Mouse (Mus musculus): Measurements from ENCODE around the gene 0610012G03Rik. TPM values are rescaled to one million over a fixed set of nuclear protein-coding genes. Genes with fewer than 3 reads are reported as not detected.

The 0610012G03Rik gene
- polyA plus RNA-seq, 1 experiment = 75.0 TPM

DNA sequence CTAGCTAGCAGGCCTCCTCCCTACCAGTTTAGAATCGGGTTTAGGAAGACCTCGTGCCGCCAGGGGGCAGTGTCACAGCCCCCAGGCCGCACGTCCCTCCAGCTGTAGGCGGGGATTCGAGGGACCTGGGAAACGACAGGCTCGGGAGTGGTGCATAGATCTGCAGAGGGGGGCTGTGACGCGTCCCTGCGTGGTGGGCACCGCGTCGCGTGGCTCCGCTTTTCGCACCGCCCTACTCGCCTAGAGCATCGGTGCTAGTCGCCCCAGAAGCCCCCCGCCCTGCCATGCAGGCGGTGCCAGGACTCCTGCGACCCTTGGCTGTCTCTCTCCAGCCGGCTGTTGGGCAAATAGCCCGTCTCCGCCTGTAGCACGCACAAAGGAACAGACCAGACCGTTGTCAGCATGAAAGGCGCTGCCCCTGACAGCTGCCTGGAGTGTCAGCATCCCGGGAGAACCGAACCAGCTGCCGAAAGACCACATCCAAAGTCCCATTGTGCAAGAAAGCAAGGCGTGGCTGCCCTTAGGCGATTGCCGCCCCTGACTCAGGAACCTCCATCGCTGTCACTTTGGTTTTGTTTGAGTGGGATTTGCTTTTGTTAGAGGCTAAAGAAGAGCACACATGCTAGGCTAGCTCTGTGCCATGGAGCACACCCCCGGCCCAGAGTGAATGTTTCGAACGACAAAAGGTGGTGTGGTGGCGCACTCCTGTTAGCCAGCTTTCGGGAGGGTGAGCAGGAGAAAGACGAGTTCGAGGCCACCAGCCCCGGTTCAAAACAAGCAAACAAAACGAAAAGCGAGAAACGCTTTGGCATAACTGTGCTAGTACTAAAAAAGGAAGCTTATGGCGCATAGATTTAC, 15.2 kb downstream of the 0610012G03Rik start:
- peak; percentile 91 to 92 for DNase-seq (ENCODE audit: extremely low spot score in 1 of 2, low spot score in 1 of 2)

DNA sequence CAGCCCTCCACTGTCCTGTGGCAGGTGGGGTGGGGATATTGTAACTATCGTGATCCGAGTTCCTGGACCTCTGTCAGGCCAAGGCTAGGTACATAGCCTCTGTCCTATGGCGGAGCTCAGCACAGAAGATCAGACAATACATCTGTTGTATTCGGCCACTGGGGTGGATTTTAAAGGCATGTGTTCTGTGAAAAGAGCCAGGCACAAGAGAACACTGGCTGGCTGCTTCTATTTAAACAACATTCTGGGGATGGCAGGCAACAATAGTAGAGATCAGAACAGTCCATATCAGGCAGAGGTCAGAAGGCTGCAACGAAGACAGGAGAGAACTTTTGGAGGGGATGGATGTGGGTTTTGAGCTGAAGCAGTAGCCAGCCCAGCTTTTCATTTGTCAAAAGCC, 16.0 kb downstream of the 0610012G03Rik start:
- peak in 1 of 2 experiments; percentile 38 for DNase-seq (ENCODE audit: extremely low spot score in 1 of 2, low spot score in 1 of 2)

DNA sequence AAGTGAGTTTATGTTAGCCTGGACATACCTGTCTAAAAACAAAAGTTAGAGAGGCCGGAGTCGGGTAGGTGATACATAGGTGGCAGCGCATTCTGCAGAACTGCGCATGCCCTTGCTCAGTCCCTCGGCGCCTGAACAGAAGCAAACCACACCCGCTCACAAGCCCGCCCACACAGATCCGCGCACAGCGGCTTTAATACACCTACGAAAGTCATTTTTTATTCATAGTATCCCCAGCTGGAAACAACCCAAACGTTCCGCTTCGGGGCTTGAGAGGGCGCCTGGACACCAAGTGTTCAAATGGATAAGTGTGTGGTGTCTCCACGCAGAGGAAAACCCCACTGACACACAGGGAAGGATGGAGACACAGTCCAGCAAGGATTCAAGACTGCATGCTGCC, 17.0 kb downstream of the 0610012G03Rik start:
- peak in 1 of 2 experiments; percentile 56 for DNase-seq (ENCODE audit: extremely low spot score in 1 of 2, low spot score in 1 of 2)

DNA sequence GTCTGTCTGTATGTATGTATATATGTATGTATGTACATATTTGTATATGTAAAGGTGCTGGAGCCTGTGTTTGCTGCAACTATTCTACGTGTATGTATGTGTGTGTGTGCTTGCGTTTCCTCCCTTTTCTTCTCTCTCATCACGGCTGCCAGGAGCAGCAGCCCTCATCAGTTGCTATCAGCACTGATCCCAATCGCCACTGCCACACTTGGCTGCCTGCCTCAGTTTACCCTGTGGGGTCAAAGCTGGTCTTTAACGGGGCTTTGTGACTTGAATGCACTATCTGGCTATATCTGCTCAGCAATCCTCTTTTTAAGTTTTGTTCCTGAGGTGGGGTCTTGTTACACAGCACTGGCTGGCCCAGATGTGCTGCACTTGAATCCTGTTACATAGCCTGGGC, 20.9 kb downstream of the 0610012G03Rik start:
- DNase-seq (ENCODE audit: extremely low spot score in 1 of 2, low spot score in 1 of 2) = no peak

DNA sequence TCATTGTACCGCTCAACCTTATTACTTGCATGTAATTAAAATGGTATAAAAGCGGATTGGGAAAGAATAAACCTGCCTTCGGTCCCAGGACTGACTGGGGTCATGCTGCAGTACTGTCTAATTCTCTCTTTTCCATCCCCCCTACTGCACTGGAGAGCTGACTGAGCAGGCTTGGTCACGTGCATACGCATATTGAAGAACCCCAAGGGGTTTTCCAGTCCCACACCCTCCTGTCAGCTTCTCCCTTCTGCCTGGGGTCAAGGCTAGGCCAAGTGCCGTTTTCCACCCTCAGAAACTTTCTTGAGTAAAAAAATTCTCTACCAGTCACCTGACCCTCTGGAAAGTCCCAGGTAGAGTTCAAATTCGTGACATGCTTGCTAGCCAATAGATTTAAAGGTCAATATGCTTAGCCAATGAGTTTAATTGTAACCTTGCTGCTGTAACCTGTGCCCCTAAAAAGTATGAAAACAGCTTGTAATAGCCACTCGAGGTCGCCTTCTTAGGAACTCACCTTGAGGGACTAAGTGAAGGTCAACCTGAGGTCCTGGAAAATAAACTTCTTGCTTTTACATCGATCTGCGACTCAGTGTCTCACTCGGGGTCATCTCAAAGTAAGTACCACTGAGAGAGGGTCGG, 21.6 kb downstream of the 0610012G03Rik start:
- DNase-seq (ENCODE audit: extremely low spot score in 1 of 2, low spot score in 1 of 2) = no peak

DNA sequence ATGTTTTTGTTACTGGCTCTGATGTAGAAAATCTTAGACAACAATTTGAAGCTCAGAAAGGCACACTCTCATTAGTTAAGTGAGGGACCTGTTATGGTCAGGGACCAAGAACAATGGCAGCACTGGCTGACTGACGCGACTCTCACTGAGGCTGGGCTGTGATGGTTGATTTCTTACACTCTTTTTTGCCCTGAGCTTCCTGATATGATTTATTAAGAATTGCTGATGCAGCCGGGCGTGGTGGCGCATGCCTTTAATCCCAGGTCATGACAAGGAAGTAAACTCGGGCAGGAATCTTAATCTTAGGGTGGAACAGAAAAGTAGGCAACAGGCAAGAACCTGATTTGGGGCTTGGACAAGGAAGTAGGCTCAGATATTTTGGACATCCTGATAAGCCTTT, 22.2 kb downstream of the 0610012G03Rik start:
- DNase-seq (ENCODE audit: extremely low spot score in 1 of 2, low spot score in 1 of 2) = no peak

DNA sequence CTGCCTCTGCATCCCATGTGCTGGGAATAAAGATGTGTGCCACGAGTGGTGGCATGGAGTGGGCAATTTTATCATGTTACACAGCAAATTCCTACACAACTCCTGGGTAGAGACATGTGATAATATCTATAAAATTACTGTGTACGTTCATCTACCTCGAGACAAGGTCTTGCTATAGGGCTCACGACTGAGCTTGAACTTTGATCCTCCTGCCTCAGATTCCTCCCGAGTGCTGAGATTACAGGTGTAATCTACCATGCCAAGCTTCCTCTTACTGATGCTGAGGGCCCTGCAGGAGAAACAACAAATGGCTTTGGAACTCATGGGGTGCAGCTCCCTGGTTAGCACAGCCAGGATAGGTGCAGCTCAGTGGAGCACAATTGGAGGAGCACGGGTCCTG, 23.9 kb downstream of the 0610012G03Rik start:
- no peak for DNase-seq (ENCODE audit: extremely low spot score in 1 of 2, low spot score in 1 of 2)

DNA sequence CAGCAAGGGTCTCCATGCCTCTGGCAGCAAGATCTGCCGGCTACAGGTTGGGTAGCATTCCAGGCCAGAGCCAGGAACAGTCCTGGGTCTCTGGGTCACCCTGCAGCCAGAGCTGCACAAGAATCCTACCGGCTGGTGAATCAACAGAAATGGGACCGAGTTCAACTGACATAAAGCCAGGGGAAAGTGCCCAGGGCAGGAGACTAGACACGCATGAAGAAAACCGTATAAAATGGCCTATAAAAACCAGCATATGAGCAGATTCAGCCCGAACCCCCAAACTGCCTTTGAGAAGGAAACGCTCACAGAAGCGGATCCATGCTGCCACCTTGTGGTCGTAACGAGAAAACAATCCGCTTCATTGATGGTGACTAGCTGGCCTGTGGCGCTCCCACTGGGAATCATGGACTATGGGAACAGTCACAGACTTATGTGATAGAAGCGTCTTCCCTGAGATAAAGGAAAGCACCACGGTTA, 30.0 kb downstream of the 0610012G03Rik start:
- DNase-seq (ENCODE audit: extremely low spot score in 1 of 2, low spot score in 1 of 2) = peak; percentile 74 to 97

DNA sequence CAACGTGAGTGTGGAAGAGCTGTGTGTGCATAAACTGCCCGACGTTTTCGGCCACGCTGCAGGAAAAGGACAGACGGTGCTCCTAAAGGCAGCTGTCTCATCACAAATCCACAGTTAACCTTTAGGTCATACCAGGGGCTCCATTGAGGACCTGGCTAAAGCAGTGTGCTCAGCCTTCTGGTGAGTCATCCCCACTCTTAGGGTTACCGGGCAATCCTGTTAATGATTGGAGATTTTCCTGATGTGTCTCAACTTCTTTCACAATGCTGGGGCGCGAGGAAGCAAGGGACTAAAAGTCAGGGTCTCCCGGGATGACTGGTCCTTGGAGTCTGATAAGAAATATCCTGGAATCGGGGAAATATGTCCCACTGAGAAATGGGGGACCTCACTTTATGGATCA, 30.5 kb downstream of the 0610012G03Rik start:
- DNase-seq (ENCODE audit: extremely low spot score in 1 of 2, low spot score in 1 of 2) = no peak

DNA sequence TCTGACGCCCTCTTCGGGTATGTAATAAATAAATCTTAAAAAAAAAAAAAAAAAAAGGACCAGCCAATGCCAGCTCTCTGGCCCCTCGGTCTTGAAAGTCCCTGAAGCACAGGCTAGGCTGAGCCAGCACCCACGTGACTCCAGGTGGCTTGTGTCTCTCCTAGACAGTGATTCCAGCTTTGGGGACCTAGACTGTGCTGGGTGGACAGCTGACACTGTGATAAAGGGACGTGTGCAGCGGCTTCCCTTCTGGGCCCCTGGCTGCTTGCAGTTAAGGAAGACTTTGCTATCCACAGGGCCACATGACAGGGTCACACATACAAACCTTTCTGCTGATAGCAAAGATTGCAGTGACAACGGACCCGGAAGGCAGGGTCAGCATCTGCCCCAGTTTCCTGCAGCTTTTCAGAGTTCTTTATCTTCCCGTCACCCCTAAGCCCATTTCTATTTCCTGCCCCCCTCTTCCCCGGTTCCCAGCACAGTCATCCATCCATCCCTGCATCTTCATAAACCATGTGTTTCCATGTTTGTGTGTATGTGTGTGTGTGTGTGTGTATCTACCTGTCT, 37.9 kb downstream of the 0610012G03Rik start:
- DNase-seq (ENCODE audit: extremely low spot score in 1 of 2, low spot score in 1 of 2) = no peak

DNA sequence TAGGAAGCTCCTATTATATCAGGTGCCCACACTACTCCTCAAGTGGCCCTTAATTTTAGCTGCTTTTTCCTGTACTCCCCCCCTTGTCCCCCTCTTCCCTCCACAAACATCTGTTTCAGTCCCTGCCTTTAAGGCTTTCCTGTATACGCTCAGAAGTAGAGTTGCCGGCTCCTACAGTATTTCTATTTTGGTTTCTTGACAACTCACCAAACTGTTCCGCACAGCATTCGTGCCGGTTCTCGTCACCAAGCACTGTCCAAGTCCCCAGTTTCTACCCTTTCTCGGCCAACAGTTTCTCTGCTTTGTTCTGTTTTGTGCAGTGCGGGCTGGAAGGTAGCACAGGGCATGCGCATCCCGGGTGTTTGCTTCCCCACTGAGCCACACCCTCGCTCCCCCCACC, 39.3 kb downstream of the 0610012G03Rik start:
- peak; percentile 74 for DNase-seq (ENCODE audit: extremely low spot score in 1 of 2, low spot score in 1 of 2)

DNA sequence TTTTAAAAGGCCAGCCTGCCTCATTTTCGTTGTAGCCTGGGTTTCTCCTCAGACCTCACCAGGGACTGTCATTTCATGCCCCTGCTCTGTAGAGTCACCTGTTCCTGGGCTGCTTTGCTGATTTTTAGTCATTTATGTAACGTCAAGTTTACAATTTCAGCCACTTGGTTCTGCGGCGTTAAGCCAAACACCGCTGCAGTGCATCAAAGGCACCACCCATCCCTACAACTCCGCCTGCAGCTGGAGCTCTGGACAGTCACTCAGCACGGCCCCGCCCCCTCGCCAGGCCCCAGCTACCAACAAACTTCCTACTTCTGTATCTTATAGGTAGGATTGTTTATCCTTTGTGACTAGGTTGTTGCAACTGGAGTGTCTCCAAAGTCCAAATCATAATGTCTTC, 41.4 kb downstream of the 0610012G03Rik start:
- DNase-seq (ENCODE audit: extremely low spot score in 1 of 2, low spot score in 1 of 2) = peak in 1 of 2 experiments; percentile 41

DNA sequence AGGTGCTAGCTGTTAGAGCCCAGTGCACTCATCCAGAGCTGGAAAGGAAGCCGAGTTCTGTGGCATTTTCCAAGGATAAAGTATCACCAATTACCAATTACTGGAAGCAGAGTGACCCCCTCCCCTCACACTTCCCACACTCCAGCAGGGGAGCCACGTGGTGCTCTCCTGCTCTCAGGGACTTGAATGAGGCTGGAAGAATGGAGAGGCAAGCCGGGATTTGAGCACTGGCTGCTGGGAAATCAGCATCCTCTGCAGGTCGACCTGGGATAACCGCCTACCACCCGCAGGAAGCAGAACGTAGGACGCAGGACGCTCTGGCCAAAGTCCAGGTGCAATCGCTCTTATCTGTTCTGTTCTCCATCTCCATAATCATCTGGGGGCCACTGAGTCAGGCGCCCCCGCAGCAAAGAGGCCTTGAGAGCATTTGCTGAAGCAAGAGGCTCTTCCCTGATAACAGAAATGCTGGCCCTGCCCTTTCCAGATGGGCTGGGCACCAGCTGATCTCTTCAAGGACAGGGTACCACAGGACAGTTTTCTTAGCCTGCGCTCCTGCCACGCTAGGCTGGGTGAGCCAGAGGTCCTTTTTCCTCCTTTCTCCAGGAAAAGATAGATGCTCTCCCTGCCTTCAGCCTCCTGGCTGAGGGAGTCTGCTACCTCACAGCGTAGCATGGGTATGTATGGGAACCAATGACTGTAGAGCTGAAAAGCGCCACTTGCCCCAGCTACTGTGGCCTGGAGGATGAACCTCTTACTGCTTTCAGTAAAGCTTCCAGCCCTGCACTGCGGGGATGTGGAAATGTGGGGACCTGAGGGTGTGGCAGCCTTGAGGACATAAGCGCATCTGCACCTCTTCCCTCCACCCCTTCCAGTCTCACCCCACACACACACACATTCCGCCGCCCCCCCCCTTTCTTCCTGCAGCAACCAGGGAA, 42.1 kb downstream of the 0610012G03Rik start:
- DNase-seq (ENCODE audit: extremely low spot score in 1 of 2, low spot score in 1 of 2) = peak in 1 of 2 experiments; percentile 48

DNA sequence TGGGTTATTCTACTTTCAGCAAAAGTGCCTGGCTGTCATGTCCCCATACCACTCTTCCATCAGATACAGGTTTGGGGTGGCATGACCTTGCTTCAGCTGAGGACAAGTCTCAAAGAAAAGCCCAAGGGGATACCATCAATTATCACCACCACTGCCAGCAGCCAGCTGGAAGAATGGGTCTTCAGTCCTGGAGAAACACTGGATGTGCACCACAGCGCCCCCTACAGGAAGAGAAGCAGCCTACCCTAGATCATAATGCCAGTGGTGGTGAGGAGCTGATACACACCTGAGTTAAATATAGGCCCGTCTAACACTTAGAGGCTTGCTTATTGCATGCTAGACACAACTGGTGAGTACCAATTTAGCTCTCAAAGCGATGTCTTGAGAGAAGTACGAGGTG, 43.0 kb downstream of the 0610012G03Rik start:
- DNase-seq (ENCODE audit: extremely low spot score in 1 of 2, low spot score in 1 of 2) = no peak

DNA sequence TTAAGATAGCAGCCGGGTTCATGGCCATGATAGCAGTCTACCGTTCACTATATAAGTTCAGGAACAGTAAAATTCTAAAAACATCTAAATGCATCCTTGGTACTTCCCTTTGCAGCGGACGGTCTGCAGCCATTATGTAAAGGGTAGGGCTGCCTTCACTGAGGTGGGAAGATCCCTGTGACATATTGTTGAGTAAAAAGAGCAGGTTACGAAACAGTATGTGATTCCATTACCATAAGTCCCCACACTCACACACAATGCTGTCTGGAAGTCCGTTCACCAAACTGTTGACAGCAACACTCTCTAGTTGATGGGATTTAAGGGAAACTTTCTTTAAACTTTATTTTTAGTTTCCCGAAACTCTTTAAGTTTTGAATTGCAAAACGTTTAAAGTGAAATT, 45.1 kb downstream of the 0610012G03Rik start:
- DNase-seq (ENCODE audit: extremely low spot score in 1 of 2, low spot score in 1 of 2) = peak; percentile 55 to 63

DNA sequence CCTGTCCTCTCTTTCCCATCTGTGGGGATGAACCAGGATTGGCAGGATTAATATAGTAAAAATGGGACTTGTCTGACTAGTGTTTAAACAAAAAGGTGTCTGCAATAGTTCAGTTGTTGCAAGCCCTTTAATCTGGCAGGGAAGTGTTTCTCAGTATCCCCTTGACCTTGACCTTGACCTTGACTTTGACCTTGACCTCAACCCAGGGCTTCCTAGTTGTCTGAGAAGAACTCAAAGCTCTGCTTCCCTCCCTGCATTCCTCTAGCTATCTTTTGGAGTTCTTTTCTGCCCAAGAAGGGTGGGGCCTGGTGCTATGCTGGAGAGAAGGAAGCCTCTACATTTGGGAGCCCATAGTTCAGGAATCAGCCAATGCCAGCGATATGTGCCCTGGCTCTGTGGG, 46.4 kb downstream of the 0610012G03Rik start:
- DNase-seq (ENCODE audit: extremely low spot score in 1 of 2, low spot score in 1 of 2) = no peak

DNA sequence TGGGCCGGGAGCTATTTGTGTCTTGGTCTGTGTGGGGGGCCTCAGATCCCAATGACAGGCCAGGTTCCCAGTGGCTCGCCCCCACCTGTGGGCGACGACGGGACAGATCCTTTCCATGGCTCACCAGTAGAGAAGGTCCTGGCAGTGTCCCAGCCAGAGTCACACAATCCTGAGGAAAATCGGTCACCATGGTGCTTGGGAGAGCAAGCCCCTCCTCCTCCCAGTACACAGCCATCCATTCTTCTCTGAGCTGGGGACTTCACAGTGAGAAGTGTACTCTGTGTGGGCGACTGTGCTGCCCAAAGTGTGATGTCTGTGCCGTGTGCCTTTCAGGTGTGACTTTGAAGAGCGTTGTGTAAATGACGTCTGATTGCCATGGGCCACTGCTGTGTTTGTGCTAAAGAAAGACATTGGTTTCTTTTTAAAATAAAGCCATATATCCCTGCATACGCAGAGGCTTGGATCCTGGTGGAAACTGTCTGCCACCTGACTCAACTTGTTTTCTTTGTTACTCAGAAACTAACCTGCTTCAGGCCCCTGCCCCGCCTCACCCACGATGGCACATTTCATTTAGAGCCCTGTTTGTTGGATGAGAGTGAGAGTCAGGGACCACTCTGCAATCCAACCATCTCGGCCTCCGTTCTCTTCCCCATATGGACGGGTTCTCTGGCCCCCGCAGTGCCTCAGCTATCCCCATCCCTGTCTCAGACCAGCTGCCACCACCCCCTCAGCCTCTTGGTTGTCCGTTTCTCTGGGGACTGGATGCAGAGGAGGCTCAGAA, 49.6 kb downstream of the 0610012G03Rik start:
- DNase-seq (ENCODE audit: extremely low spot score in 1 of 2, low spot score in 1 of 2) = peak; percentile 92

All from frontal cortex, adult 2 months (tissue).